Mouse (Mus musculus): Measurements from ENCODE around the gene Dxo. TPM values are rescaled to one million over a fixed set of nuclear protein-coding genes. Genes with fewer than 3 reads are reported as not detected.

Gene Dxo
- polyA plus RNA-seq, 1 experiment from 2014 or later, result 54.9 TPM

DNA sequence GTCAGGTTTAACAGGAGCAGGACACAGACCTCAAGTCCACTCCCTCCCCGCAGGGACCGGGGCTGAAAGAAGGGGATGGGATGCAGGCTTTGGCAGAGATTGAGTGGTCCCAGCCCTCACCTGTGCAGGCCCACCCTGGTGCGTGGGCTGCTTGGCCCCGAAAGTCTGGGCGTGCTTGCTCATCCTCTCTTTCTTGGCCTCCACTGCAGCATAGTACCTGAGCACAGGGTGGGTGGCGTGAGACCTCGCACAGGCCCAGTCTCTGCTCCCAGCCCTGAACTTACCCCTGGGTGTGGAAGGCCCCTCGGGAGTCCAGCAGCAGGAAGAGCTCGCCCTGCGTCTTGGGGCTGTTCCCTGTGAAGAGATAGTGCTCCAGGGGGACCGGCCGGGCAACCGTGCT, 8.1 kb downstream of the Dxo start:
- 93% methylated on average over 13 of the region's 13 CpGs for WGBS
- ATAC-seq (no peak), DNase-seq (ENCODE audit: low spot score) (no peak)
- Histone ChIP-seq H3K4me1 (ENCODE audit: control insufficient read depth, insufficient read depth, low read length) (peaks cover 5% of the 10 kb centered on the region; the same call in 1 of the 2 replicates), H3K36me3 (ENCODE audit: control insufficient read depth, insufficient read depth, low read length) (peaks cover 84% of the 10 kb centered on the region), H3K27ac (ENCODE audit: low read depth, low read length) (no peak overlapping the region), H3K9ac (ENCODE audit: low read length) (no peak overlapping the region), H3K9me3 (replicated peaks; ENCODE audit: control insufficient read depth, low read length) (no peaks in the 10 kb centered on the region), H3K4me2 (ENCODE audit: low read length) (no peak overlapping the region), H3K27me3 (replicated peaks; ENCODE audit: control insufficient read depth, insufficient read depth, low read length) (no peaks in the 10 kb centered on the region), H3K4me3 (ENCODE audit: low read depth, low read length) (no peak overlapping the region)

DNA sequence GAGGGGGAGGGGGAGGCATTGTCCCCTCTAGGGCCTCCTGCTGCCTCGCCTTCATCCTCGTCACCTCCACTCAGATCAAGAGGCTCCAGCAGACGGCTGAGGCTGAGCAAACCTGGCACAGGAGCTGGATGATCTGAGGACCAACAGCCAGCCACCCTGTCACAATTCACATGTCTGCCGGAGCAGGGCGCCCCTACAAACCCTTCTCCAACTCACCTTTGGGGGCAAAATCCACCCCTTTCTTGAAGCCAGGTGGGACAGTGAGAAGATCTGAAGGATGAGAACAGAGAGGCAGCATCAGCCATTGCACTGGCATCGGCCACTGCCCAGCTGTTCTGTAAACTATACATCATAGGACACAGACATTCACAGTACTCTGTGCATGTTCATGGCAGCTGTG, 10.4 kb downstream of the Dxo start:
- WGBS, result 85% methylated on average over 6 of the region's 6 CpGs

DNA sequence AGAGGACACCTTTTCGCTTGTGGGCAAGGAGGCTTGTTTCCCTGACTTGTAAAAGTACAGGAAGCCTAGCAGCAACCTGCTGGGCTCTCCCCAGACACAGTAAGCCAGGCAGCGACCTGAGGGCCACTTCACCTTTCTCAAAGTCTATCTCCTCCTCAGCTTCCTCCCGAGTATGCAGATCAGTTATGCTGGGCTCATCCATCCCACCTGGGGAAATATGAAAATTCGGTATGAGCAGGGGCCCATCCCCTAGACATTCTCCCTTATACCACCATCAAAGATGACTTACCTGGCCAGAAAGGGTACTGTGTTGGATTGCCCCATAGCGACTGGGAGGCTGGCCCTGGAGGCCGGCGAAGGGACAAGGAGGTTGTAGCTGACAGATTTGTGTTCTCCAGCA, 10.8 kb downstream of the Dxo start:
- DNase-seq (ENCODE audit: low spot score) (no peak), ATAC-seq (no peak)
- Histone ChIP-seq H3K4me1 (ENCODE audit: control insufficient read depth, insufficient read depth, low read length) (peaks cover 17% of the 10 kb centered on the region), H3K4me2 (ENCODE audit: low read length) (no peak overlapping the region), H3K27ac (ENCODE audit: low read depth, low read length) (no peak overlapping the region), H3K27me3 (replicated peaks; ENCODE audit: control insufficient read depth, insufficient read depth, low read length) (no peaks in the 10 kb centered on the region), H3K36me3 (ENCODE audit: control insufficient read depth, insufficient read depth, low read length) (peaks cover 62% of the 10 kb centered on the region), H3K9ac (ENCODE audit: low read length) (no peak overlapping the region), H3K9me3 (replicated peaks; ENCODE audit: control insufficient read depth, low read length) (no peaks in the 10 kb centered on the region), H3K4me3 (ENCODE audit: low read depth, low read length) (no peak overlapping the region)
- WGBS, result 93% methylated on average over 7 of the region's 7 CpGs

More for the DNA sequence above, 10.4 kb downstream of the Dxo start:
- ATAC-seq (no peak), DNase-seq (ENCODE audit: low spot score) (no peak)
- Histone ChIP-seq H3K36me3 (ENCODE audit: control insufficient read depth, insufficient read depth, low read length) (peaks cover 63% of the 10 kb centered on the region), H3K4me2 (ENCODE audit: low read length) (no peak overlapping the region), H3K9ac (ENCODE audit: low read length) (no peak overlapping the region), H3K27ac (ENCODE audit: low read depth, low read length) (no peak overlapping the region), H3K27me3 (replicated peaks; ENCODE audit: control insufficient read depth, insufficient read depth, low read length) (no peaks in the 10 kb centered on the region), H3K9me3 (replicated peaks; ENCODE audit: control insufficient read depth, low read length) (no peaks in the 10 kb centered on the region), H3K4me1 (ENCODE audit: control insufficient read depth, insufficient read depth, low read length) (peaks cover 17% of the 10 kb centered on the region), H3K4me3 (ENCODE audit: low read depth, low read length) (no peak overlapping the region)

DNA sequence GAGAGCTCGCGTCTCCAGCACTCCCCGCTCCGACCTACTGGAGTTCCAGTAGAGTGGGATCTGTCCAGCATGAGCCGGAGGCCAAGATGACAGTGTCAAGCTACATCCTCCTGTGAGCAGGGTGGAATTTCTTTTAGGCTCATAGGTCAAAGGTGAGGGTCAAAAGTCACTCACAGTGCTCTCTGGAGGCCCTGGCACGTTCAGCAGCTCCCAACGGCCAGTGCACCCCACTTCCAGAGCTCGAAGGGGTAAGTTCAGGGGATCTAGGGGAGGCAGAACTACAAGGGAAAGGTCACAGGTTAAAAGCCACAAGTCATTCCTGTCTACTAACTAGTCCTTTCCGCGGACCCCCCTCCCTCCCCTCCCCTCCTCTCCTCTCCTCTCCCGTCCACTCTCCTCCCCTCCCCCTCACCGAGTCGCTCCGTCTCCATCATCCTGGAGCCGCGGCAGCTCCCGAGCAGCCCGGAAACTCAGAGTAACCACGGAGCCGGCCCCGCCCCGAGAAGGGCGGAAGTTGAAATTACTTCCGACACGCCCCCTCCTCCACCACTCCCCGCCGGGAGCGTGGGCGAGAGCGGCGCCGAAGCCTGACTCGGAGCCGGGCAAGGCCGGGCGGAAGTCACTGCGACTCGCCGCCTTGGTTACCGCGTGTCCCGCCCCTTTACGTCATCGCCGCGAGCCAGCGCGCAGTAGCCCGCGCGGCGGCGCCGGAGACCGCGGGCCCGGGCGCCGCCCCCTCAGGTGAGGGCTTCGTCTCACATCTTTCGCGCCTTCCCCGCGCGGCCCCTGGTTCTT, 13.1 kb downstream of the Dxo start, which contains the start of the genes Skiv2l and Nelfe:
Skiv2l (minus strand) TSS at position 489 of the 795 bp plus-strand sequence.
Nelfe (plus strand) TSS at position 670 of the 795 bp plus-strand sequence.
- DNase-seq (ENCODE audit: low spot score) (peak; percentile 99), ATAC-seq (peak; percentile 98)
- peaks cover 17% of the 10 kb centered on the region for H3K4me1 ChIP-seq (ENCODE audit: control insufficient read depth, insufficient read depth, low read length)
- H3K27ac ChIP-seq (ENCODE audit: low read depth, low read length), result peak within 1 kb of the TSS; percentile 39; the same call in 1 of the 2 replicates
- H3K27me3 ChIP-seq (replicated peaks; ENCODE audit: control insufficient read depth, insufficient read depth, low read length), result no peaks in the 10 kb centered on the region
- H3K9me3 ChIP-seq (replicated peaks; ENCODE audit: control insufficient read depth, low read length), result no peaks in the 10 kb centered on the region
- peak within 1 kb of the TSS; percentile 88 for H3K9ac ChIP-seq (ENCODE audit: low read length)
- H3K4me3 ChIP-seq (ENCODE audit: low read depth, low read length), result peak within 1 kb of the TSS; percentile 64
- peak within 1 kb of the TSS; percentile 98 for H3K4me2 ChIP-seq (ENCODE audit: low read length)
- 1% methylated on average over 55 of the region's 65 CpGs for WGBS
- H3K36me3 ChIP-seq (ENCODE audit: control insufficient read depth, insufficient read depth, low read length), result peaks cover 60% of the 10 kb centered on the region

- Histone ChIP-seq H3K4me3 (ENCODE audit: low read depth, low read length) (peak overlapping the region; percentile 64), H3K9me3 (replicated peaks; ENCODE audit: control insufficient read depth, low read length) (no peaks in the 10 kb centered on the region), H3K36me3 (ENCODE audit: control insufficient read depth, insufficient read depth, low read length) (peaks cover 60% of the 10 kb centered on the region), H3K4me2 (ENCODE audit: low read length) (peak overlapping the region; percentile 98), H3K27ac (ENCODE audit: low read depth, low read length) (no peak overlapping the region), H3K27me3 (replicated peaks; ENCODE audit: control insufficient read depth, insufficient read depth, low read length) (no peaks in the 10 kb centered on the region), H3K9ac (ENCODE audit: low read length) (peak overlapping the region; percentile 88), H3K4me1 (ENCODE audit: control insufficient read depth, insufficient read depth, low read length) (peaks cover 17% of the 10 kb centered on the region)
- no peak; the same call in 1 of the 2 replicates for ATAC-seq
- WGBS, result 1% methylated on average over 25 of the region's 25 CpGs
- DNase-seq (ENCODE audit: low spot score), result no peak
Measured at GRCm38 (mm10) chr17:34850517-34851125, 13.8 kb downstream of the Dxo start.

DNA sequence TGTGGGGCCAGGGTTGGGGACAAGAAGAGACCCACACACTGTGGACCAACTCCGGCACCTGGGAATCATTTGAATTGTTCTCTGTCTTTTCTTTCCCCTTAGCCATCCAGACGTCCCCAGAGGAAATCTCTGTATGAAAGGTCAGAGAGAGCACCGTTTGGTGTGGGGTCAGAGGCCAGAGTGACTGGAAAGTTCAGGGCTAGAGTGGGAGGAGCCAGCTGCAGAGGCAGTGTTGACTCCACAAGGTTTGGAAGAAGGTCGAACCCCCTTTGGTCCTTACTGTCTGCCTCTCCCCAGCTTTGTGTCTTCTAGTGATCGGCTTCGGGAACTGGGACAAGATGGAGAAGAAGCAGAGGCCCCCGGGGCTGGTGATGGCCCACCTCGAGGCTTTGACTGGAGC, 16.7 kb downstream of the Dxo start:
- H3K27me3 ChIP-seq (replicated peaks; ENCODE audit: control insufficient read depth, insufficient read depth, low read length), result no peaks in the 10 kb centered on the region
- DNase-seq (ENCODE audit: low spot score) (no peak), ATAC-seq (no peak)
- H3K4me3 ChIP-seq (ENCODE audit: low read depth, low read length), result no peak overlapping the region
- no peak overlapping the region for H3K9ac ChIP-seq (ENCODE audit: low read length)
- 88% methylated on average over 8 of the region's 8 CpGs for WGBS
- H3K4me2 ChIP-seq (ENCODE audit: low read length), result no peak overlapping the region
- peaks cover 53% of the 10 kb centered on the region for H3K36me3 ChIP-seq (ENCODE audit: control insufficient read depth, insufficient read depth, low read length)
- H3K4me1 ChIP-seq (ENCODE audit: control insufficient read depth, insufficient read depth, low read length), result peaks cover 17% of the 10 kb centered on the region
- H3K27ac ChIP-seq (ENCODE audit: low read depth, low read length), result no peak overlapping the region
- no peaks in the 10 kb centered on the region for H3K9me3 ChIP-seq (replicated peaks; ENCODE audit: control insufficient read depth, low read length)

GRCm38 (mm10) chr17:34854761-34855160, 17.9 kb downstream of the Dxo start:
- Histone ChIP-seq H3K36me3 (ENCODE audit: control insufficient read depth, insufficient read depth, low read length) (peaks cover 53% of the 10 kb centered on the region), H3K4me2 (ENCODE audit: low read length) (no peak overlapping the region), H3K4me1 (ENCODE audit: control insufficient read depth, insufficient read depth, low read length) (peaks cover 12% of the 10 kb centered on the region), H3K9me3 (replicated peaks; ENCODE audit: control insufficient read depth, low read length) (no peaks in the 10 kb centered on the region), H3K4me3 (ENCODE audit: low read depth, low read length) (no peak overlapping the region), H3K9ac (ENCODE audit: low read length) (no peak overlapping the region), H3K27me3 (replicated peaks; ENCODE audit: control insufficient read depth, insufficient read depth, low read length) (no peaks in the 10 kb centered on the region), H3K27ac (ENCODE audit: low read depth, low read length) (no peak overlapping the region)
- ATAC-seq (no peak), DNase-seq (ENCODE audit: low spot score) (no peak)
- 88% methylated on average over 3 of the region's 3 CpGs for WGBS

DNA sequence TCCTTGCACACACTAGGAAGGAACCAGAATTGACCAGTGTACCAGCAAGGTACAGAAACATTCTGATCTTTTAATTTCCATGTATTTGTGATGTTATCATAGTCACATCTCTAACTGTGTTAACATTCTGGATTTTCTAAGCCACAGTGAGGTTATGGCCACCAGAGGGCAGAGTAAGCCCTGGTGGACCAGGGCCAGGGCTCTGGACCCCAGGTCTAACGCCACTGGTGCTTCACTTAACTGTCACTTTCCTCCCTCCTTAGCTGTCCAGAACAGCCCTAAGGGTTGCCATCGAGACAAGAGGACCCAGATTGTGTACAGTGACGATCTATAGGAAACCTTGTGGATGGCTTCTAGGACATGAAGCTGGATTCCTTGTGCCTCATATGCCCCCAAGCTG, 19.0 kb downstream of the Dxo start:
- H3K9ac ChIP-seq (ENCODE audit: low read length), result no peak overlapping the region
- WGBS, result 37% methylated on average over 3 of the region's 3 CpGs
- ATAC-seq (no peak), DNase-seq (ENCODE audit: low spot score) (peak; percentile 40)
- no peak overlapping the region for H3K4me3 ChIP-seq (ENCODE audit: low read depth, low read length)
- H3K4me2 ChIP-seq (ENCODE audit: low read length), result no peak overlapping the region
- H3K4me1 ChIP-seq (ENCODE audit: control insufficient read depth, insufficient read depth, low read length), result peaks cover 10% of the 10 kb centered on the region
- H3K27ac ChIP-seq (ENCODE audit: low read depth, low read length), result no peak overlapping the region
- no peaks in the 10 kb centered on the region for H3K27me3 ChIP-seq (replicated peaks; ENCODE audit: control insufficient read depth, insufficient read depth, low read length)
- no peaks in the 10 kb centered on the region for H3K9me3 ChIP-seq (replicated peaks; ENCODE audit: control insufficient read depth, low read length)
- H3K36me3 ChIP-seq (ENCODE audit: control insufficient read depth, insufficient read depth, low read length), result peaks cover 53% of the 10 kb centered on the region

DNA sequence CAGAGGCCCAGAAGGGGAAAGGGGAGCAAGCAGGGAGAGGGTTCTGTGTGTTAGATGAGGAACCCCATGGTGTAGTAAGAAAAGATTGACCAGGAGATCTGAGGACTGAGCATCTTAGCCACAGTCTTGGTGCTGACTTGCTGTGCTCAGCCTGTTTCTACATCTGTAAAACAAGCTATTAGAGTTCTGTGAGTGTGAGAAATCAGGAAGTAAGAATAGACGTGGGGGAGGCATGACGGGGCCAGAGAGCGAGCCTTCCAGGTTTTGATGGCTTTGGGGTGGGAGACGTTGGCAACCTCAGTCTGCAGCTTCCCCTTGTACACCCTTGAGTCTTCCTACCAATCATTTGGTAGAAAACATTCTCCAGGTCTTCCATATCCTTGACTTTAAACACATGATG, 21.9 kb downstream of the Dxo start:
- H3K36me3 ChIP-seq (ENCODE audit: control insufficient read depth, insufficient read depth, low read length), result peaks cover 39% of the 10 kb centered on the region
- no peaks in the 10 kb centered on the region for H3K4me1 ChIP-seq (ENCODE audit: control insufficient read depth, insufficient read depth, low read length)
- H3K4me3 ChIP-seq (ENCODE audit: low read depth, low read length), result no peak overlapping the region
- no peak overlapping the region for H3K9ac ChIP-seq (ENCODE audit: low read length)
- no peak for ATAC-seq
- H3K4me2 ChIP-seq (ENCODE audit: low read length), result no peak overlapping the region
- H3K9me3 ChIP-seq (replicated peaks; ENCODE audit: control insufficient read depth, low read length), result no peaks in the 10 kb centered on the region
- no peak for DNase-seq (ENCODE audit: low spot score)
- H3K27me3 ChIP-seq (replicated peaks; ENCODE audit: control insufficient read depth, insufficient read depth, low read length), result no peaks in the 10 kb centered on the region
- 89% methylated on average over 4 of the region's 4 CpGs for WGBS
- H3K27ac ChIP-seq (ENCODE audit: low read depth, low read length), result no peak overlapping the region

Data from forebrain, embryonic 14.5 days (tissue).